Mouse (Mus musculus) neural tube, embryonic 11.5 days (tissue): Measurements from ENCODE around the gene Lnx1. TPM values are rescaled to one million over a fixed set of nuclear protein-coding genes. Genes with fewer than 3 reads are reported as not detected.

Source experiments
- ATAC-seq: fragments of 200-750 bp; cut with Nextera tagmentation; 2 replicates; pipeline ENCODE4 v1.8.0; 2017; ENCODE audit warnings: moderate number of reproducible peaks, mild to moderate bottlenecking, moderate TSS enrichment, moderate library complexity; ENCODE audit not compliant: insufficient read depth, low FRiP score, low TSS enrichment
- DNase-seq: peaks from one replicate; pipeline ENCODE4 v3.0.0-alpha.2; 2015; ENCODE audit warnings: low spot score
- H3K27ac ChIP-seq: fragments of 300-500 bp; sonication (generic); 2 replicates; pipeline ENCODE4 v1.5.1; 2014; ENCODE audit warnings: low read depth, mild to moderate bottlenecking, low read length
- H3K27me3 ChIP-seq: fragments of 300-500 bp; sonication (generic); 2 replicates; pipeline ENCODE4 v1.6.1; 2014; ENCODE audit warnings: mild to moderate bottlenecking, low read length, mixed read lengths; ENCODE audit not compliant: control insufficient read depth, insufficient read depth
- H3K36me3 ChIP-seq: fragments of 300-500 bp; sonication (generic); 2 replicates; pipeline ENCODE4 v1.6.1; 2014; ENCODE audit warnings: mild to moderate bottlenecking, low read length, moderate library complexity, mixed read lengths; ENCODE audit not compliant: control insufficient read depth, insufficient read depth
- H3K4me1 ChIP-seq: fragments of 300-500 bp; sonication (generic); 2 replicates; pipeline ENCODE4 v1.6.1; 2014; ENCODE audit warnings: low read length, mixed read lengths; ENCODE audit not compliant: control insufficient read depth, insufficient read depth
- H3K4me2 ChIP-seq: fragments of 300-500 bp; sonication (generic); 2 replicates; pipeline ENCODE4 v1.6.1; 2014; ENCODE audit warnings: low read depth, mild to moderate bottlenecking, moderate library complexity
- H3K4me3 ChIP-seq: fragments of 300-500 bp; sonication (generic); 2 replicates; pipeline ENCODE4 v1.5.1; 2014; ENCODE audit warnings: low read depth, low read length
- H3K9ac ChIP-seq: fragments of 300-500 bp; sonication (generic); 2 replicates; pipeline ENCODE4 v1.6.1; 2014; ENCODE audit warnings: mild to moderate bottlenecking, low read length
- H3K9me3 ChIP-seq: fragments of 300-500 bp; sonication (generic); 2 replicates; pipeline ENCODE4 v1.6.1; 2016; ENCODE audit warnings: low read length; ENCODE audit not compliant: control insufficient read depth
- WGBS: fragments of 180-500 bp; shearing (Covaris S2); extraction: QIAGEN DNeasy Blood & Tissue Kit; methylation state at CpG from one replicate; pipeline ENCODE4 v1.1.7; 2014; 5-methylcytosine and 5-hydroxymethylcytosine counted together
- polyA plus RNA-seq: library from polyadenylated mRNA; unstranded; fragments of >200 nt; fragmentation: Nextera tagmentation; extraction: Ambion mirVana; gene quantifications from 2 replicates; pipeline ENCODE4 v1.2.1, GENCODE M21; 2014

Lnx1 gene
- polyA plus RNA-seq, 1 experiment from 2014 or later, result 0.13 TPM

DNA sequence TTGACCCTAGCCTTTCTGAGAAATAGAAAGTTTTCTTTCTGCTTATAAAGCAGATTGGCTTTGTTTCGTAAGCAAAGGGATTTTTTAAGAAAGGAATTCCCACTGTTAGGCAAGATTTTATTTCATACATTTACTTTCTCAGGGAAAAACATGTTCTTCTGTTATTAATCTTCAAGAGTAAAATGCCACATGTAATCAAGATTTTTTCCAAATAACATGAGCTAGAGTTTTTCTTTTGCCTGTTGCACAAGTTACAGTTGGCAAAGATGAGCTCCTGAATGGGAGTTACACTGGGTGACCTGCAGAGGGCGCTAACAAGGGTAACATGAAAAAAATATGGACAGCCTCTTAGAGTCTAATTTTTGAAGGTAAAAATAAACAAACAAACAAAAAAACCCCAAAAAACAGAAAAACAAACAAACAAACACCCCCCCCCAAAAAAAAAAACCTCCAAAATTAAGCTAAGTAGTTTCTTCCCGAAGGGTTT is 84.1 kb downstream of the Lnx1 start:
- 78% methylated on average over 3 of the region's 3 CpGs for WGBS
- DNase-seq, result no peak
- Histone ChIP-seq H3K4me3 (no peak overlapping the region), H3K4me2 (no peak overlapping the region), H3K36me3 (no peaks in the 10 kb centered on the region), H3K9ac (no peak overlapping the region), H3K27me3 (no peaks in the 10 kb centered on the region), H3K27ac (no peak overlapping the region), H3K9me3 (no peaks in the 10 kb centered on the region), H3K4me1 (no peaks in the 10 kb centered on the region)
- ATAC-seq, result no peak

- Histone ChIP-seq H3K4me2 (no peak overlapping the region), H3K4me1 (no peaks in the 10 kb centered on the region), H3K27me3 (no peaks in the 10 kb centered on the region), H3K27ac (no peak overlapping the region), H3K36me3 (no peaks in the 10 kb centered on the region), H3K4me3 (no peak overlapping the region), H3K9ac (no peak overlapping the region), H3K9me3 (no peaks in the 10 kb centered on the region)
- DNase-seq, result no peak
- 56% methylated on average over 11 of the region's 13 CpGs for WGBS
- no peak for ATAC-seq
Observed at GRCm38 (mm10) chr5:74617816-74618572, 84.7 kb downstream of the Lnx1 start.

DNA sequence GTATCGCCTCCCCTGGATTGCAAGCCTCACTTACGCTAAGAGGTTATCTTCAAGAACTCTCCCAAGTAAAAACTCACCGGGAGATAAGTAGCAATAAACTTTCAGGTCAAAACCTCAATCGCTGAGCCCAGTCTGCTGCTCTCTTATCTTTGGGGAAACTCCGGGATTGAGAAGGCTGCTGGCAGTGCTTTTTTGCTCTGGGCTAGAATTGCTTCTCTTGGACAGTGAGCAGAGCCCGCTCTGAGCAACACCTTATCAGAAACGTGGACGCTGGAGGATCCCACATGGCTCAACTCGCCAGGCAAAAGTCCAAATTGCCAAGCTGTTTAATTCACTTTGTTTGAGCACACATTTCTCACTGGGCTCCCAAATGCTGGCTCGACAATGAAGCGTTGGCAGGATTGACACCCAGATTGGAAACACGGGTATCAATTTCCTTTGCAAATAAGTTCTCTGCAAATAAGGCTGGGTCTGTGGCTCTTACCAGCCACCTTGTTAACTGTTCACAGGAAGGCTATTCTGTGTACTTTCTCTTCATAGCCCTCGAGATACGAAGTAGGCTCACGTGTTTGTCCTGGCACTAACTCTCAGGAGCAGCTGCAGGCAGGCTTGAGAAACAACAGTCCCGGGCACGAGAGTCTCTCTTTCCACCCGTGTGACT is 89.1 kb downstream of the Lnx1 start:
- ATAC-seq, result no peak
- Histone ChIP-seq H3K4me2 (no peak overlapping the region), H3K9me3 (no peaks in the 10 kb centered on the region), H3K27me3 (no peaks in the 10 kb centered on the region), H3K4me1 (no peaks in the 10 kb centered on the region), H3K27ac (no peak overlapping the region), H3K9ac (no peak overlapping the region), H3K36me3 (no peaks in the 10 kb centered on the region), H3K4me3 (no peak overlapping the region)
- DNase-seq, result no peak
- 80% methylated on average over 18 of the region's 18 CpGs for WGBS

DNA sequence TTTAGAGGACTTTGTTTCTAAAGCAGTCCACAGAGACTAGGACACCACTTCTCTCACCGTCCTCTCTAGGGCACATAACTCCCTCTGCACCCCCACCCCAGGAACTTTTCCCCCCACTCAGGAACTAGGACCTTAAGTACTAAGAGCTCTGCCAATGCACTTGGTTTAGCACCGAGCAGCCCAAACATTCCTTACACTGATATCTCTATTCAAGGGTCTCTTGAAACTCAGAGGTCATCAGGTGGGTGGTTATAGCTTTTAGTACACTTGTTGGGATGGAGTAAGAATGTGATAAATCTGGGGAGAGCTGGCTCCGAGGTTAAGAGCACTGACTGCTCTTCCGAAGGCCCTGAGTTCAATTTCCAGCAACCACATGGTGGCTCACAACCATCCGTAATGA is 90.0 kb downstream of the Lnx1 start:
- DNase-seq (no peak), ATAC-seq (no peak)
- H3K9ac ChIP-seq, result no peak overlapping the region
- H3K4me2 ChIP-seq, result no peak overlapping the region
- WGBS, result 89% methylated on average over 5 of the region's 5 CpGs
- no peak overlapping the region for H3K27ac ChIP-seq
- no peak overlapping the region for H3K4me3 ChIP-seq
- H3K36me3 ChIP-seq, result no peaks in the 10 kb centered on the region
- H3K4me1 ChIP-seq, result no peaks in the 10 kb centered on the region
- H3K27me3 ChIP-seq, result no peaks in the 10 kb centered on the region
- no peaks in the 10 kb centered on the region for H3K9me3 ChIP-seq

DNA sequence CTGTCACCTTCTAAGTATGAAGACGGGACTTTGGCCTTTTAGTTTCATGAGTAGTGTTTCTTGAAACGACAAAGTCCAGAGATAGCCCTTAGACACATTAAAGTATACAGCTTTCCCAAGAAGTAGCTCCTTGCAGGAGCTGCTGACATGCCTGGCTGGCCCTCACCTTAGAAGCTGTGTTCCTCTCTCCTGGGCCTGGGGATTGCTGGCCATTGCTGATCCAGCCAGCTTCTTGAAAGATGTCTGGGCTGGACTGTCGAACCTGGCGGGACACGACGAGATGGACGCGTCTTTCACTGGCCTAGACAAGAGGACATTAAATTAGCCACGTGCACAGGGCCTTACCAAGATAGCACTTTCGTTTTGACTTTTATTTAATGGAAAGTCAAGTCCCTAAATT is 92.2 kb downstream of the Lnx1 start:
- Histone ChIP-seq H3K27ac (no peak overlapping the region), H3K4me1 (no peaks in the 10 kb centered on the region), H3K9ac (no peak overlapping the region), H3K4me2 (no peak overlapping the region), H3K27me3 (no peaks in the 10 kb centered on the region), H3K9me3 (no peaks in the 10 kb centered on the region), H3K4me3 (no peak overlapping the region), H3K36me3 (no peaks in the 10 kb centered on the region)
- WGBS, result 86% methylated on average over 10 of the region's 10 CpGs
- ATAC-seq (no peak), DNase-seq (no peak)

DNA sequence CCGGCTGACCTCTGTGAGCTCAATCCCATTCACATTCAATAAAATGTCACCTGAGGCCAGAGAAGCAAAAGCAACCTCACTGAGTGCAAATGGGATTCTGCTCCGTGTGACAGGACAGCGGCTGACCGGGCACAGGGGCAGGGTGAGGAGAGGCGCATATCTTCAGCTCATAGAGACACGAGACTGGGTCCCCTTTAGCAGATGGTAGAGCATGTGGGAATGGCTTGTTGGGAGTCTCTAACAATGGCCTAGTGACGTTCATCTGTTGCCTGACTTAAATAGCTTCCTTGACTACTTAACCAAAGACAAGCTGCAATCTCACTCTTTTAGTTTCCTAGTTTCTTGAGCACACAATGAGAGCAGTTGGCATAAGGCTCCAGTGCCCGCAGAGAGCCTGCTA is 96.5 kb downstream of the Lnx1 start:
- DNase-seq, result no peak
- H3K9me3 ChIP-seq, result no peaks in the 10 kb centered on the region
- WGBS, result 82% methylated on average over 8 of the region's 8 CpGs
- H3K4me2 ChIP-seq, result no peak overlapping the region
- ATAC-seq, result no peak
- H3K27ac ChIP-seq, result no peak overlapping the region
- H3K4me1 ChIP-seq, result no peaks in the 10 kb centered on the region
- no peaks in the 10 kb centered on the region for H3K36me3 ChIP-seq
- no peaks in the 10 kb centered on the region for H3K27me3 ChIP-seq
- no peak overlapping the region for H3K4me3 ChIP-seq
- H3K9ac ChIP-seq, result no peak overlapping the region

- Histone ChIP-seq H3K4me1 (no peaks in the 10 kb centered on the region), H3K9ac (no peak overlapping the region), H3K9me3 (no peaks in the 10 kb centered on the region), H3K36me3 (no peaks in the 10 kb centered on the region), H3K4me3 (no peak overlapping the region), H3K27ac (no peak overlapping the region), H3K4me2 (no peak overlapping the region), H3K27me3 (no peaks in the 10 kb centered on the region)
- 85% methylated on average over 4 of the region's 4 CpGs for whole genome bisulfite sequencing
- DNase-seq (no peak), ATAC-seq (no peak)
Observed at GRCm38 (mm10) chr5:74603306-74603705, 99.4 kb downstream of the Lnx1 start.

- H3K9ac ChIP-seq, result no peak overlapping the region
- H3K27me3 ChIP-seq, result no peaks in the 10 kb centered on the region
- WGBS, result 84% methylated on average over 10 of the region's 10 CpGs
- no peaks in the 10 kb centered on the region for H3K9me3 ChIP-seq
- no peak overlapping the region for H3K27ac ChIP-seq
- H3K4me3 ChIP-seq, result no peak overlapping the region
- H3K4me1 ChIP-seq, result no peaks in the 10 kb centered on the region
- ATAC-seq (no peak), DNase-seq (no peak)
- no peaks in the 10 kb centered on the region for H3K36me3 ChIP-seq
- no peak overlapping the region for H3K4me2 ChIP-seq
Observed at GRCm38 (mm10) chr5:74602371-74602770, 100.3 kb downstream of the Lnx1 start.

- Histone ChIP-seq H3K4me3 (no peak overlapping the region), H3K9me3 (no peaks in the 10 kb centered on the region), H3K4me1 (no peaks in the 10 kb centered on the region), H3K36me3 (no peaks in the 10 kb centered on the region), H3K27me3 (no peaks in the 10 kb centered on the region), H3K4me2 (no peak overlapping the region), H3K9ac (no peak overlapping the region), H3K27ac (no peak overlapping the region)
- WGBS, result 78% methylated on average over 6 of the region's 6 CpGs
- ATAC-seq (no peak), DNase-seq (no peak)
Observed at GRCm38 (mm10) chr5:74601965-74602364, 100.7 kb downstream of the Lnx1 start.
